Mouse (Mus musculus): ENCODE results near the gene Phactr1. TPM values are rescaled to one million over a fixed set of nuclear protein-coding genes. Genes with fewer than 3 reads are reported as not detected.

Phactr1 gene
- polyA plus RNA-seq, 1 experiment from 2014 or later, result 25.7 TPM

DNA sequence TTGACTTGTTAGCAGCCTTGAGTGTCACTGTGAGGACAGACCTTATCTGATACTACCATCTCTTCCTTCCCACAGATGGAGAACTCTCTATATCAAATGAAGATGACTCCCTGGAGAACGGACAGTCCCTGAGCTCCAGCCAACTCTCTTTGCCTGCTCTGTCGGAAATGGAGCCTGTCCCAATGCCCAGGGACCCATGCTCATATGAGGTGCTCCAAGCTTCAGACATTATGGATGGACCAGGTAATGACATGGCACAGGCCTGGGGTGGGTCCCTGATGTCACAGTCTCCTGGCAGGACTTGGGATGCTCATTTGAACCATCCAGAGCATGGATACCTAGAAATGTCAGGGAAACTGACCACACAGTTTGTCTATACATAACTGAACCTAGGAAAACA lies 376.7 kb downstream of the Phactr1 start:
- no peaks in the 10 kb centered on the region for H3K27me3 ChIP-seq
- H3K4me2 ChIP-seq, result no peak overlapping the region
- H3K9ac ChIP-seq, result no peak overlapping the region
- ATAC-seq (replicated peaks; ENCODE audit: low FRiP score), result no peak
- H3K4me3 ChIP-seq (replicated peaks), result no peak overlapping the region
- H3K27ac ChIP-seq, result no peak overlapping the region
- H3K9me3 ChIP-seq (replicated peaks), result no peaks in the 10 kb centered on the region
- H3K36me3 ChIP-seq, result no peaks in the 10 kb centered on the region
- 89% methylated on average over 2 of the region's 2 CpGs for WGBS
- no peaks in the 10 kb centered on the region for H3K4me1 ChIP-seq

DNA sequence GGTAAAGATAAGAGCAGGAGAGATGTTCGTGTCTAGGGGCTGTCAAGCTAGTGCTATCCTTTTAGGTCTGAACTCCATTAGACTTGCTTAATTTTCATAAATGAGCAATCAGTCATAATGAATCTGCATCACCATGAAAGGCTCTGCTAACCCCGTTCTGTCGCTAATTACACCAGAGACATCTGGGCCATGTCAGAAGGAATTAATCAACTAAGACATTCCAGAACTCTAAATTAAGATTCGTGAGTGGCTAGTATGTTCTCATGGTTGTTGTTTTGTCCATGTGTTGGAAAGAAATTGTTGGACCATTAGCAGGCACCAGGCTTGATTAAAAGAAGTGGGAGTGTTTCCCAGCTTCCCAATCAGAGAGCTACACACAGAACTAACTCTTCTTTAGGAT lies 382.9 kb downstream of the Phactr1 start:
- Histone ChIP-seq H3K9ac (no peak overlapping the region), H3K36me3 (no peaks in the 10 kb centered on the region), H3K4me1 (no peaks in the 10 kb centered on the region), H3K4me3 (replicated peaks) (no peak overlapping the region), H3K27me3 (no peaks in the 10 kb centered on the region), H3K4me2 (no peak overlapping the region), H3K27ac (no peak overlapping the region), H3K9me3 (replicated peaks) (no peaks in the 10 kb centered on the region)
- 62% methylated on average over 4 of the region's 4 CpGs for WGBS
- no peak for ATAC-seq (replicated peaks; ENCODE audit: low FRiP score)

DNA sequence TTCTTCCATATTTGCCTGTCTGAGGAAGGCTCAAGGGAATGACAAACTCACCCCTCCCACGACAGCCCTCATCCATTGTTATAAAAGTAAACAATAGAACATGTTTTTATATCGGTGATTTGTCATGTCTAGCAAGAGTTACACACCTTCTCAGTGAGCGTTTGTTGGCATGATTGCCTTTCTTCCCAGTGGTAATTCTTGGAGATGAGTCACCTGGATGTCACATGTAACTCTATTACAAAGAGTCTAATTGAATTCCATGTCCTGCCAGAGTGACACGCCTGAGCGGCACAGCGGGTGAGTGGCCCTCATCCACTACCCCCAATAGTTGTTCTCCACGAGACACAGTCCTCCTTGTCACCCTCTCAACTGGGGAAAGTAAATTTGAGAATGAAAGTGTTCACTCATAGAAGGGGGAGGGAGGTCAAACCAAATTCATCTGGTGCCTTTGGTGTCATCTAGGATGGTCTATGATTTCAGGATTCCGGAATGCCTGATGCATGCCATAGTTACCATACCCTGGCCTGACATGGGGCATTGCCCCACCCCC lies 388.4 kb downstream of the Phactr1 start:
- H3K36me3 ChIP-seq, result no peaks in the 10 kb centered on the region
- no peak for ATAC-seq (replicated peaks; ENCODE audit: low FRiP score)
- H3K4me2 ChIP-seq, result no peak overlapping the region
- H3K4me3 ChIP-seq (replicated peaks), result no peak overlapping the region
- H3K9me3 ChIP-seq (replicated peaks), result no peaks in the 10 kb centered on the region
- H3K27ac ChIP-seq, result no peak overlapping the region
- no peak overlapping the region for H3K9ac ChIP-seq
- H3K4me1 ChIP-seq, result no peaks in the 10 kb centered on the region
- WGBS, result 64% methylated on average over 8 of the region's 8 CpGs
- H3K27me3 ChIP-seq, result no peaks in the 10 kb centered on the region

DNA sequence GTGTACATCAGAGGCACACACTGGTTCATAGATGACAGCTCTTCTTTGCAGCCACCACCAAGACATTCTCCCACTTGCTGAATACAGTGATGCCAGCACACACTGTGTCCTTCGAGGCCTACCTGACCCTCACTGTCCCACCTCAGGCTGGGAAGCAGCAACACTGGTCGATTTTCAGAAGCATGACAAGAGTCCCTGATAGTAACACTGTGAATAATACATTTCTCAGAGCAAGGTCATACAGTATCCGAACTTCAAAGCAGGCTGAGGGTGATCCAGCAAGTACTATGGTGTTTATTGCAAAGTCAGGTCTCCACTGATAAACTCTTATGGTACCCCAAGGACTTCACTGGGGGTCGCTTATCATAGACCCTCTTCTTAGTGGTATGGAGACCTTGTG lies 390.1 kb downstream of the Phactr1 start:
- H3K4me1 ChIP-seq, result peaks cover 6% of the 10 kb centered on the region; the same call in 1 of the 2 replicates
- H3K9me3 ChIP-seq (replicated peaks), result no peaks in the 10 kb centered on the region
- H3K4me3 ChIP-seq (replicated peaks), result no peak overlapping the region
- no peak overlapping the region for H3K4me2 ChIP-seq
- H3K27ac ChIP-seq, result no peak overlapping the region
- no peaks in the 10 kb centered on the region for H3K27me3 ChIP-seq
- no peak overlapping the region for H3K9ac ChIP-seq
- ATAC-seq (replicated peaks; ENCODE audit: low FRiP score), result no peak
- no peaks in the 10 kb centered on the region for H3K36me3 ChIP-seq
- 80% methylated on average over 4 of the region's 4 CpGs for WGBS

DNA sequence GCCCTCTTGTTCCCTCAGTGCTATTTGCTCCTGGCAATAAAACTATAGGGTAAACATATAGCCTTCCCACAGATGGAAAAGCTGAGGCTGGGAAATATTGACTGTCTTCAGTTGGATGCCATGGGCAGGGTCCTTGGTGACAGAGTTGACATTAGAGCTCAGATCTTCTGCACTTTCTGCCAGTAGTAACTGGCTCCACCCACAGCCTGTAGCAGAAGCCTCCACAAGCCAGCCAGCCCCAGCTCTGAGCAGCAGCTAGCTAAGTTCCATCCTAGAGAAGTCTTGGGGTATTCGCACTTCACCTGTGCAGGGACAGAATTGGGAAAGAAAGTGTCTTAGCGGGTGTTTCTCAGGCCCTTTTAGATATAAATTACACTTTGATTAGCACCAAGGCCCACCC lies 390.5 kb downstream of the Phactr1 start:
- 90% methylated on average over 2 of the region's 2 CpGs for WGBS

DNA sequence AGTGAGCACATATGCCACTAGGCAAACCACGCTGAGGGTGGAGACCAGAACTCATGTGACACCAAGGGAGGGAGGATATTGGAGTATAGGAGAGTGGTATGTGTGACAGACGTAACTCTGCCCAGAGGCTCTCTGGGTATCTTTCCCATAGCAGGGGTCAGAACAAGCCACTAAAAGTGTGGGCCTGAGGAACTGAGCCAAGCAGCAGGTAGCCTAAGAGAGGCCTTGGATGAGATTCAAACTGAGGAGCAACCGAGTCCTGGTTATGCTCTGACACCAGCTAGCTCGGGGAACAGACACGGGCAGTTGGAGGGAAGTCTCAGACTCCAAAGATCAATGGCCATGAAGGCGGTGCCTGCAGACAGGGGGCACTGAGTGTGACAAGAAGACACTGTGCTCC lies 395.0 kb downstream of the Phactr1 start:
- H3K36me3 ChIP-seq, result no peaks in the 10 kb centered on the region
- H3K4me3 ChIP-seq (replicated peaks), result no peak overlapping the region
- H3K27me3 ChIP-seq, result no peaks in the 10 kb centered on the region
- no peak overlapping the region for H3K9ac ChIP-seq
- H3K4me2 ChIP-seq, result no peak overlapping the region
- H3K27ac ChIP-seq, result no peak overlapping the region
- no peak for ATAC-seq (replicated peaks; ENCODE audit: low FRiP score)
- WGBS, result 65% methylated on average over 6 of the region's 6 CpGs
- H3K9me3 ChIP-seq (replicated peaks), result no peaks in the 10 kb centered on the region
- H3K4me1 ChIP-seq, result peaks cover 9% of the 10 kb centered on the region; the same call in 1 of the 2 replicates

More for the DNA sequence above, 390.5 kb downstream of the Phactr1 start:
- H3K27ac ChIP-seq, result no peak overlapping the region
- no peaks in the 10 kb centered on the region for H3K27me3 ChIP-seq
- ATAC-seq (replicated peaks; ENCODE audit: low FRiP score), result no peak
- peaks cover 9% of the 10 kb centered on the region; the same call in 1 of the 2 replicates for H3K4me1 ChIP-seq
- H3K4me2 ChIP-seq, result no peak overlapping the region
- H3K9me3 ChIP-seq (replicated peaks), result no peaks in the 10 kb centered on the region
- no peak overlapping the region for H3K9ac ChIP-seq
- no peak overlapping the region for H3K4me3 ChIP-seq (replicated peaks)
- H3K36me3 ChIP-seq, result no peaks in the 10 kb centered on the region

DNA sequence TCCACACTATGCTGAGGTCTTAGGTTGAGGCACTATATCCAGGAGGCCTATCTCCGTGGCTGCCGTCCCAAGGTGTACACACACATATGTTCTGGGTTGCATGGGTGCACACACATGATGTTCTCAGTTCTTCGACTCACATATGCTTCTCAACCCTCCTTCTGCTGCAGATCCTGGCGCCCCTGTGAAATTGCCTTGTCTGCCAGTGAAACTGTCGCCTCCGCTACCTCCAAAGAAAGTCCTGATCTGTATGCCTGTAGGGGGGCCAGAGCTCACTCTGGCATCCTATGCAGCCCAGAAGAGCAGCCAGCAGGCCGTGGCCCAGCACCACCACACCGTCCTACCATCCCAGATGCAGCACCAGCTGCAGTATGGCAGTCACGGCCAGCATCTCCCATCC lies 397.1 kb downstream of the Phactr1 start:
- Histone ChIP-seq H3K36me3 (no peaks in the 10 kb centered on the region), H3K4me3 (replicated peaks) (no peak overlapping the region), H3K27me3 (no peaks in the 10 kb centered on the region), H3K9ac (no peak overlapping the region), H3K4me2 (no peak overlapping the region), H3K9me3 (replicated peaks) (no peaks in the 10 kb centered on the region), H3K4me1 (peaks cover 9% of the 10 kb centered on the region; the same call in 1 of the 2 replicates), H3K27ac (no peak overlapping the region)
- WGBS, result 90% methylated on average over 9 of the region's 9 CpGs
- no peak for ATAC-seq (replicated peaks; ENCODE audit: low FRiP score)

DNA sequence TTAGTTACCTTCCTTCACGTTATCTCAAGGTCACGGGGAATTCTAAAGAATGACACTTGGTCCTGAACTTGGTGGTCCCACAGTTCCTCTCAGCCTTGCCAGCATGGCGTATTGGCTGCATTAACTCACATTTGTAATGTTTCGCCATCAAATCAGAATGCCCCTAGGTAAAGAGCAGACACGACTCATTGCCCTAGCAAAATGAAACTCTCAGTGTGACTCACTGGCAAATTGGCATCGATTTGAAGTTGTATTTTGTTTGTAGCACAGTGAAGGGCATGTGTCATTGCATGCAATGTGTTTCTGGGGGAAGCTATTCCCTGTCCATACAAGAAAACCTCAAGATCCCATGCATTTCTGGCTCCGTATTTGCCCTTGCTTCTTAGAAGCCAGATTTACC lies 404.8 kb downstream of the Phactr1 start:
- WGBS, result 83% methylated on average over 7 of the region's 7 CpGs
- Histone ChIP-seq H3K27me3 (no peaks in the 10 kb centered on the region), H3K36me3 (0 out of 2 replicates have a peak, but pooled peaks cover 4% of the 10 kb centered on the region), H3K4me1 (no peaks in the 10 kb centered on the region), H3K9ac (no peak overlapping the region), H3K27ac (no peak overlapping the region), H3K4me3 (replicated peaks) (no peak overlapping the region), H3K4me2 (no peak overlapping the region), H3K9me3 (replicated peaks) (no peaks in the 10 kb centered on the region)
- ATAC-seq (replicated peaks; ENCODE audit: low FRiP score), result no peak

DNA sequence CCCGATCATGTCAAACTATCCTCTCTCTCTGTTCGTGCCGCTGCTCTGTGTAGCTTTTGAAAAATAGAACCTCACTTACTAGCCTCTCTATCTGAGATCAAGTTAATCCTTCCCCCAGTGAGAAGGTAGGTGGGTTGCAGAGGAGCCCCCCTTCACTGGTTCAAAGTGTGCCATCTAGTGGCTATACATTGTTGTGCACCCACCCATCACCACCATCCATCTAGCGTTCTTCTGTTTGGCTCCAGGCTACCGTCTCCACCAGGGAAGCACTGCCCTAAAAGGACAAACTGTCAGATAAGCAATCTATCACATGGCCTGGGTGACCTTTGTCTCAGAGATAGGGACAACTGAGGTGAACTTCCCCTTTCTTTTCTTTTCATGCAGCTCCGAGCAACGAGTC lies 413.9 kb downstream of the Phactr1 start:
- Histone ChIP-seq H3K27me3 (no peaks in the 10 kb centered on the region), H3K4me3 (replicated peaks) (no peak overlapping the region), H3K27ac (no peak overlapping the region), H3K4me2 (no peak overlapping the region), H3K4me1 (peaks cover 6% of the 10 kb centered on the region), H3K36me3 (no peaks in the 10 kb centered on the region), H3K9ac (no peak overlapping the region), H3K9me3 (replicated peaks) (no peaks in the 10 kb centered on the region)
- ATAC-seq (replicated peaks; ENCODE audit: low FRiP score), result peak; percentile 43; the same call in 1 of the 2 replicates
- WGBS, result 47% methylated on average over 7 of the region's 7 CpGs

DNA sequence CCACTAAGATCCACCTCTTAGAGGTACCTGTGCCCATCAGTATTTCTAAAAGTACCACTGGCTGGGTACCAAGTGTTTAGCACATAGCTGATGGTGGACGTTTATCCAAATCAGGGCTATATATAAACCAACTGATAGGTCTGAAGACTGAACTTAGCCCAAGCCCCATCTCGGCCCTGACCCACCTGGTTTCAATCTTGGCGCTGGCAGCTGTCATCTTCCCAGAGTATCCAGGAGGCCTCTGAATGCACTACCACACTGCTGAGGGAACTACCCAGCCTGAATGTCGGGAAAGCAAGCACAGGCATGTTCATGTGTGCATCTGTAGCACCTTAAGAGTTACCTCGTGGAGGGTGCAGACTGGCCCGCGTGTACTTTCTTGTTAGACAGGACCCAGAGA lies 422.5 kb downstream of the Phactr1 start:
- Histone ChIP-seq H3K4me1 (no peaks in the 10 kb centered on the region), H3K4me2 (no peak overlapping the region), H3K27ac (no peak overlapping the region), H3K9ac (no peak overlapping the region), H3K9me3 (replicated peaks) (peaks cover 7% of the 10 kb centered on the region), H3K36me3 (0 out of 2 replicates have a peak, but pooled peaks cover 4% of the 10 kb centered on the region), H3K4me3 (replicated peaks) (no peak overlapping the region), H3K27me3 (no peaks in the 10 kb centered on the region)
- WGBS, result 82% methylated on average over 7 of the region's 7 CpGs
- no peak for ATAC-seq (replicated peaks; ENCODE audit: low FRiP score)

DNA sequence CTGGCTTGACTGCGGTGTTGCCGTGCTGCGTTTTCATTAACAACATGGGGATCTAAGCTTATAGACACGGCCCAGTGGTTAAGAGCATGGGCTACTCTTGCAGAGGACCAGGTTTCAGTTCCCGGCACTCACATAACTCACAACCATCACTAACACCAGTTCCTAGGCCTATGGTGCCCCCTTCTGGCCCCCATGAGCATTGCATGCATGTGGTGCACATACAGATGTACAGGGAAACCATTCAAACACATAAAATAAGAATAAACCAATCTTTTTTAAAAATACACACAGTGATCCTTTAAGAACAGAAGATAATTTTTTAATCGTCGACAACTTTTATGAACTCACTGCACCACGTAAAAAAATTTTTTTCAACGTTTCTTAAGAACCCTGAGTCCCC lies 424.1 kb downstream of the Phactr1 start:
- H3K9ac ChIP-seq, result no peak overlapping the region
- ATAC-seq (replicated peaks; ENCODE audit: low FRiP score), result no peak
- no peak overlapping the region for H3K4me3 ChIP-seq (replicated peaks)
- H3K4me2 ChIP-seq, result no peak overlapping the region
- no peak overlapping the region for H3K27ac ChIP-seq
- H3K27me3 ChIP-seq, result no peaks in the 10 kb centered on the region
- peaks cover 7% of the 10 kb centered on the region for H3K9me3 ChIP-seq (replicated peaks)
- H3K4me1 ChIP-seq, result no peaks in the 10 kb centered on the region
- WGBS, result 95% methylated on average over 9 of the region's 9 CpGs
- H3K36me3 ChIP-seq, result 0 out of 2 replicates have a peak, but pooled peaks cover 4% of the 10 kb centered on the region

DNA sequence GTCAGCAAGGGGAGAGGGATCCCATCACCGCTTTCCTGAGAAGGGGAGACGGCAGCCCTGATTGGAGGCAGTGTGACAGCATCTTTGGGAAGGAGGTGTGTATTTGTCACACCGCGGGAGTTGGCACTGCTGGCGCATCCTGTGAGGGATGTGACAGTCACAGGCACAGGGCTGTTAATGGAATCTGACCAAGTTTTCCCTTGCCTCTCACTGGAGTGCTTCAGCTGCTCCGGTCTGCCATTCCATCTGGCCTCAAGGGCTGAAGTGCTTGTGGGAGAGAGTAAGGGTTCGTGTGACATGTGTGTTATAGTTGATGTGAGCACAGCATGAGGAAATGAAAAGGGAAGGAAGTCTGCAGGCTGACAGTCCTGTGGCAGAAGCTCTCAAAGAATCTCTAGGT lies 431.9 kb downstream of the Phactr1 start:
- Histone ChIP-seq H3K9ac (no peak overlapping the region), H3K4me2 (0 out of 2 replicates have a peak overlapping the region, but pooled peaks have one; percentile 4), H3K27ac (no peak overlapping the region), H3K27me3 (no peaks in the 10 kb centered on the region), H3K36me3 (no peaks in the 10 kb centered on the region), H3K4me1 (peaks cover 6% of the 10 kb centered on the region), H3K4me3 (replicated peaks) (no peak overlapping the region), H3K9me3 (replicated peaks) (no peaks in the 10 kb centered on the region)
- ATAC-seq (replicated peaks; ENCODE audit: low FRiP score), result no peak
- WGBS, result 42% methylated on average over 7 of the region's 7 CpGs

DNA sequence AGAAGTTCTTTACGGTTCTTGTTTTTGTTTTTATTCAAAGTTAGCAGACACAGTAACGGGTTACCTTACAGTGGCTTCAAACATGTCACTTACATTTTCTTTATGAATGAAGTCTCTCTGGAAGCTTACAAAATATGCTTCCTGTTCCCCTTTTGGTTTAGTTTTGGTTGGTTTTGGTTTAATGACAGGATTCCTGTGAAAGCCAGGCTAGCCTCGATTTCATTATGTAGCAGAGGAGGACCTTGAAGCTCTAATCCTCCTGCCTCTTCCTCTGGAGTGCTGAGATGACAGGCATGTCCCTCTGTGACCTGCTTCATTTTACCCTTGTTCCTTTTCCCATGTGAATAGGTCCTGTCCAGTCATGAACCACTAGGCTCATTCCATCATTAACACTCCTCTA lies 432.3 kb downstream of the Phactr1 start:
- H3K4me2 ChIP-seq, result no peak overlapping the region
- no peak overlapping the region for H3K4me3 ChIP-seq (replicated peaks)
- peaks cover 6% of the 10 kb centered on the region for H3K4me1 ChIP-seq
- H3K9me3 ChIP-seq (replicated peaks), result no peaks in the 10 kb centered on the region
- no peak for ATAC-seq (replicated peaks; ENCODE audit: low FRiP score)
- H3K36me3 ChIP-seq, result no peaks in the 10 kb centered on the region
- no peaks in the 10 kb centered on the region for H3K27me3 ChIP-seq
- no peak overlapping the region for H3K27ac ChIP-seq
- WGBS, result 69% methylated on average over 3 of the region's 3 CpGs
- no peak overlapping the region for H3K9ac ChIP-seq
